Mouse (Mus musculus) induced T-regulatory cell, adult 2 months (primary cell): ENCODE data around the gene Ndel1.

ENCODE experiments used
- DNase-seq: peaks from one replicate; pipeline ENCODE4 v3.0.0-alpha.2; 2012; ENCODE audit warnings: low read depth

Gene Ndel1

DNA sequence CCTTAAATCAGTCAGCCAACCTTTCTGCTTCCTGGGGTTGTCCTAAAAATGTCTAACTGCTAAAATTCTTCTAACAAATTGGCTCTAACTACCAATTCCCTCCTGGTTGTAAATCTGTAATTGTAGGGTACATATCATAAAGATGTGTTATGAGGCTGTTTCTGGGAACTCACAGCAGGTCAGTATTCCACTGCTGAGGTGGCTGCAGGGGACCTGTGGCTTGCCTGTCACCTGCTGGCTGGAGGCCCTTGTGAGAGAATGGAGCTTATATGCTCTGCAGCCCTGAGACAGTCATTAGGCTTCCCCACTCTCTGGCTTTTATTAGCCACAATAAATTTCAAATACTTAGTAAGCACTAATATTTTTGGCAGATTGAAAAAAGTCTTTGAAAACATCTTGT lies 92.8 kb downstream of the Ndel1 start:
- DNase-seq = no peak

DNA sequence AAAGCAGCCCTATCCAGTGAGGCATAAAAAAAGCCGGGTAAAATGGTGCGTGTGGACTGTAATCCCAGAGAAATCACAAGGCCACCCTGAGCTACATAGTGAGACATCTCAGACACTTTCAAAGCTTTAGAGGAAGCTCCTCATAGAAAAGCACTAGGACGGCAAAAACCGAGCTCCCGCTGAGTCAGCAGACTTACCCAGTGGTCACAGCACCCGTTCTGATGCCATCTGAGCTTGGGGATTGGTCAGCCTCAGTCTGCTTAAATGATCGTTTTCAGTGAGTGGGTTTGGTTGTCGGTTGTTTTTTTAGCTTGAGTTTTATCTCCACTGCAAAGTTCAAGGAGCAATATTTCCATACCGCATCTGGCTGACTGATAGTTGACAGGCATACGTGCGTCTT lies 93.7 kb downstream of the Ndel1 start:
- DNase-seq = no peak

DNA sequence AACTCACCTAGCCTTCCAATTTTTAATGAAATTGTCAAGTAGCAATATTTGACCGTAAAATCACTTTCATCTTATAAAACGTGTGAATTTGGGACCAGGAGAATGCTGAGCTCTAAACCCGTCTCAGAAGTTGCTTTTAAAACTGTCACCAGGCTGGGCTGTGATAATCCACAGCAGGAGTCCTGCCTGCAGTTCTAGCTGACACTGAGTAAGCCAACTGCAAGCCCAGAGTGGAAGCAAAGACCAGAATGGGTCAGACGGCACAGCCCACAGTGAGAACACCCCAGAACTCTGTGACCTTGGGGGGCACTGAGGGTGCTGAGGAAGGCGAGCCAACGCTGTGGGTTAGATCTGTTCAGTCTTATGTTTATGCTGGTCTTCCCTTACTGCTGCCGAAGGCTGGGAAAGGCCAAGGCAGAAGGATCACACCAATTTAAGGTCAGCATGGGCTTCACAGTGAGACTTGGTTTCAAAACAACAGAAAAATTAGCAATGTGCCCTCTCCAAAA lies 95.5 kb downstream of the Ndel1 start:
- no peak for DNase-seq
